Comparison of ENCODE assay signal across 8 mouse cellular contexts in the genomic region with DNA sequence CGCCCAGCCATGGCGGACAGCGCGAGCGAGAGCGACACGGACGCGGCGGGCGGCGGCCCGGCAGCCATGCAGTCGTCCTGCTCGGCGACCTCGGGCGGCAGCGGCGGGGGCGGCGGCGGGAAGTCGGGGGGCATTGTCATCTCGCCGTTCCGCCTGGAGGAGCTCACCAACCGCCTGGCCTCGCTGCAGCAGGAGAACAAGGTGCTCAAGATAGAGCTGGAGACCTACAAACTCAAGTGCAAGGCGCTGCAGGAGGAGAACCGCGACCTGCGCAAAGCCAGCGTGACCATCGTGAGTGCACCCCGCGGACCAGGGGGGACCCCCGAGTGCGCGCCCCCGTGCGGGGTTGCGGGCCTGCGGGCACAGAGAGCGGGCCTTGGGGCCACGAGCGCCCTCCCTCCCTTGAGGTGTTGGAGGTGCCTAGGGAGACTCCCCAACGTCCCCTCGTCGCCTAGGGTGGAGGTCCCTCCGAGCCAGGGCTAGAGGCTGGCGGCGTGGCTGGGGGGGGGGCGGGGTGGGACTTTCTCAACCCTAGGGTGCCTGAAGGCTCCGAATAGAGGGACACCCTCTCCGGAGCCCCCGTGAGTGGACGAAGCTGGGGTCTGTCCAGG. TPM values are rescaled to one million over a fixed set of nuclear protein-coding genes. Genes with fewer than 3 reads are reported as not detected.
DNase-seq lines count a peak whose midpoint lies in the region; ATAC-seq and TF ChIP-seq lines count a peak whose summit lies in the region.

No protein-coding gene starts in this region.

- H3K27ac ChIP-seq in forebrain, embryonic 16.5 days (ENCODE audit: low read length): peak overlapping the region; percentile 80
- H3K27ac ChIP-seq in intestine, embryonic 15.5 days: peak overlapping the region; percentile 90
- H3K27ac ChIP-seq in liver, embryonic 12.5 days: peak overlapping the region; percentile 84
- peak overlapping the region; percentile 35; the same call in 1 of the 2 replicates for H3K27ac ChIP-seq in olfactory bulb, adult 2 months (ENCODE audit: insufficient read depth, low read depth, low read length)

- peak; percentile 35 for DNase-seq in layer of hippocampus, adult 11-12 months (ENCODE audit: low spot score)
- DNase-seq in layer of hippocampus, adult 9-10 months (ENCODE audit: low spot score): no peak
- DNase-seq in adrenal gland, postnatal 36 days: peak; percentile 24 to 54
- DNase-seq in yolk sac, embryonic 10.5 days (ENCODE audit: low spot score): peak; percentile 48

- no peak for TF ChIP-seq POLR2A in olfactory bulb, adult 2 months (IDR thresholded peaks at IDR 0.05; ENCODE audit: insufficient read depth, low read depth, low read length)

- peak; percentile 14 for ATAC-seq in forebrain, embryonic 16.5 days
- ATAC-seq in intestine, embryonic 15.5 days: peak; percentile 26
- peak; percentile 26 for ATAC-seq in liver, embryonic 12.5 days

- peak overlapping the region; percentile 91 for H3K9ac ChIP-seq in forebrain, embryonic 16.5 days (replicated peaks; ENCODE audit: low read depth, low read length)
- H3K9ac ChIP-seq in intestine, embryonic 15.5 days: peak overlapping the region; percentile 94
- peak overlapping the region; percentile 86 for H3K9ac ChIP-seq in liver, embryonic 12.5 days

- no peaks in the 10 kb centered on the region for H3K27me3 ChIP-seq in forebrain, embryonic 16.5 days (replicated peaks; ENCODE audit: control insufficient read depth, insufficient read depth, low read length)
- H3K27me3 ChIP-seq in intestine, embryonic 15.5 days (replicated peaks): no peaks in the 10 kb centered on the region
- no peaks in the 10 kb centered on the region for H3K27me3 ChIP-seq in liver, embryonic 12.5 days (replicated peaks)

- no peaks in the 10 kb centered on the region for H3K9me3 ChIP-seq in forebrain, embryonic 16.5 days (ENCODE audit: control insufficient read depth, low read length)
- no peaks in the 10 kb centered on the region for H3K9me3 ChIP-seq in intestine, embryonic 15.5 days
- H3K9me3 ChIP-seq in liver, embryonic 12.5 days (replicated peaks): peaks cover 7% of the 10 kb centered on the region

- under 1% methylated on average over 51 of the region's 58 CpGs for WGBS in forebrain, embryonic 16.5 days
- 0% methylated on average over 46 of the region's 58 CpGs for WGBS in intestine, embryonic 15.5 days
- under 1% methylated on average over 52 of the region's 58 CpGs for WGBS in liver, embryonic 12.5 days (ENCODE audit: insufficient replicate concordance)
- WGBS in olfactory bulb, adult 2 months: 2% methylated on average over 58 of the region's 58 CpGs

- H3K4me3 ChIP-seq in forebrain, embryonic 16.5 days (replicated peaks; ENCODE audit: low read length): peak overlapping the region; percentile 96
- peak overlapping the region; percentile 92 for H3K4me3 ChIP-seq in intestine, embryonic 15.5 days (replicated peaks)
- H3K4me3 ChIP-seq in liver, embryonic 12.5 days: peak overlapping the region; percentile 77
- peak overlapping the region; percentile 97 for H3K4me3 ChIP-seq in olfactory bulb, adult 2 months (ENCODE audit: insufficient read depth, low read depth, low read length)

- H3K36me3 ChIP-seq in forebrain, embryonic 16.5 days (ENCODE audit: control insufficient read depth, insufficient read depth): 0 out of 2 replicates have a peak, but pooled peaks cover 2% of the 10 kb centered on the region
- H3K36me3 ChIP-seq in intestine, embryonic 15.5 days: no peaks in the 10 kb centered on the region
- H3K36me3 ChIP-seq in liver, embryonic 12.5 days: peaks cover 28% of the 10 kb centered on the region

- H3K4me1 ChIP-seq in forebrain, embryonic 16.5 days (replicated peaks; ENCODE audit: control insufficient read depth, insufficient read depth, low read length): peaks cover 31% of the 10 kb centered on the region
- peaks cover 12% of the 10 kb centered on the region for H3K4me1 ChIP-seq in intestine, embryonic 15.5 days (replicated peaks)
- H3K4me1 ChIP-seq in liver, embryonic 12.5 days: peaks cover 61% of the 10 kb centered on the region
- peaks cover 19% of the 10 kb centered on the region for H3K4me1 ChIP-seq in olfactory bulb, adult 2 months (ENCODE audit: control insufficient read depth, insufficient read depth, low read length)

- no peak for TF ChIP-seq CTCF in olfactory bulb, adult 2 months (IDR thresholded peaks at IDR 0.05; ENCODE audit: insufficient read depth, low read depth, low read length)

- H3K4me2 ChIP-seq in forebrain, embryonic 16.5 days (ENCODE audit: low read length): peak overlapping the region; percentile 93
- H3K4me2 ChIP-seq in intestine, embryonic 15.5 days (replicated peaks): peak overlapping the region; percentile 83
- H3K4me2 ChIP-seq in liver, embryonic 12.5 days: peak overlapping the region; percentile 98

RNA-seq across cellular contexts. Expression of gene Ccdc6, which starts 0.5 kb away (rescaled TPM):
- 10 to 100 TPM; 50.2 to 98.3 TPM for total RNA-seq in adrenal gland, postnatal 36 days (2021)
- polyA plus RNA-seq in forebrain, embryonic 16.5 days (2015; fragmentation: Nextera tagmentation; extraction: Ambion mirVana): 16.1 and 18.1 TPM in 2 replicates
- polyA plus RNA-seq in intestine, embryonic 15.5 days (2015; fragmentation: Nextera tagmentation; extraction: Ambion mirVana): 13.5 and 14.0 TPM in 2 replicates
- polyA plus RNA-seq in liver, embryonic 12.5 days (2016; fragmentation: Nextera tagmentation; extraction: Ambion mirVana): 9.5 and 10.2 TPM in 2 replicates
- polyA plus RNA-seq in olfactory bulb, adult 2 months (2012; ENCODE audit: insufficient read depth, insufficient read length, low replicate concordance, missing spikeins): not detected in 2 replicates

Comparison
In these comparisons a context has a peak if more than half of its experiments do, and no peak if none do; other contexts are left out.
1. H3K27ac ChIP-seq: peak in every context shown above with its lines; median percentile 90 in intestine, embryonic 15.5 days; 84 in liver, embryonic 12.5 days; 80 in forebrain, embryonic 16.5 days; 35 in olfactory bulb, adult 2 months.